Mouse (Mus musculus): Measurements from ENCODE around the gene Gm10337.

GRCm38 (mm10) chr15:102516728-102517404, 13.3 kb downstream of the Gm10337 start, which contains the start of gene Map3k12:
- no peak for TF ChIP-seq POLR2A (IDR thresholded peaks at IDR 0.05; ENCODE audit: low read depth, low read length)
- no peak for TF ChIP-seq CTCF (IDR thresholded peaks at IDR 0.05; ENCODE audit: extremely low read depth, insufficient read depth, insufficient read length, insufficient replicate concordance)
